Mouse (Mus musculus): ENCODE results near the gene Rpl39l. TPM values are rescaled to one million over a fixed set of nuclear protein-coding genes. Genes with fewer than 3 reads are reported as not detected.
"Not testable (repeated sequence)": the region's sequence is repeated elsewhere in the genome, so short reads cannot be mapped to it uniquely, and the experiment has no call there.

Rpl39l gene
- polyA plus RNA-seq, 1 experiment from 2014 or later = 1.7 TPM

DNA sequence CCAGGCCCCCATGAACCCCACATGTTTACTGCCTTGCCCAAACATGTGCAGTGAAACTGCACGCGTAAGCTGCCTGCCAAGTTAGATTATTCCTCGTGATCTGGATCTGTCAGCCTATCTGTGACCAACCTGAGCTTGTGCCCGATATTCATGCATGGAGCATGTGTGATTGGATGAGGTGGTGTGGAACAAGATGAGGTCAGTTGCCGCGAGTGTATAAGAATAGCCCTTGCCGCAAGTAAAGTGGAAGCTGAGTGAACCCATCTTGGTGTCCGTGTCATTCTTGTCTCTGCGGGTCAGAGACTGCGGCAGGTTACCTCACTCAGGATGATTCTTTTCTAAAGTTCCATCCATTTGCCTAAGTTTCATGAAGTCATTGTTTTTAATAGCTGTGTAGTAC, 17.4 kb downstream of the Rpl39l start:
- not testable (repeated sequence) for DNase-seq (ENCODE audit: low spot score); H3K4me3 ChIP-seq (ENCODE audit: low read depth, low read length); H3K27ac ChIP-seq (ENCODE audit: low read depth, low read length); ATAC-seq (replicated peaks; ENCODE audit: low FRiP score); H3K4me2 ChIP-seq; H3K36me3 ChIP-seq (ENCODE audit: control insufficient read depth, insufficient read depth, low read length); H3K9ac ChIP-seq (ENCODE audit: low read depth, low read length); H3K4me1 ChIP-seq (replicated peaks; ENCODE audit: control insufficient read depth, insufficient read depth, low read length); H3K9me3 ChIP-seq (ENCODE audit: control insufficient read depth, low read length); H3K27me3 ChIP-seq (replicated peaks; ENCODE audit: control insufficient read depth, insufficient read depth, low read length)
- 91% methylated on average over 10 of the region's 10 CpGs for WGBS

DNA sequence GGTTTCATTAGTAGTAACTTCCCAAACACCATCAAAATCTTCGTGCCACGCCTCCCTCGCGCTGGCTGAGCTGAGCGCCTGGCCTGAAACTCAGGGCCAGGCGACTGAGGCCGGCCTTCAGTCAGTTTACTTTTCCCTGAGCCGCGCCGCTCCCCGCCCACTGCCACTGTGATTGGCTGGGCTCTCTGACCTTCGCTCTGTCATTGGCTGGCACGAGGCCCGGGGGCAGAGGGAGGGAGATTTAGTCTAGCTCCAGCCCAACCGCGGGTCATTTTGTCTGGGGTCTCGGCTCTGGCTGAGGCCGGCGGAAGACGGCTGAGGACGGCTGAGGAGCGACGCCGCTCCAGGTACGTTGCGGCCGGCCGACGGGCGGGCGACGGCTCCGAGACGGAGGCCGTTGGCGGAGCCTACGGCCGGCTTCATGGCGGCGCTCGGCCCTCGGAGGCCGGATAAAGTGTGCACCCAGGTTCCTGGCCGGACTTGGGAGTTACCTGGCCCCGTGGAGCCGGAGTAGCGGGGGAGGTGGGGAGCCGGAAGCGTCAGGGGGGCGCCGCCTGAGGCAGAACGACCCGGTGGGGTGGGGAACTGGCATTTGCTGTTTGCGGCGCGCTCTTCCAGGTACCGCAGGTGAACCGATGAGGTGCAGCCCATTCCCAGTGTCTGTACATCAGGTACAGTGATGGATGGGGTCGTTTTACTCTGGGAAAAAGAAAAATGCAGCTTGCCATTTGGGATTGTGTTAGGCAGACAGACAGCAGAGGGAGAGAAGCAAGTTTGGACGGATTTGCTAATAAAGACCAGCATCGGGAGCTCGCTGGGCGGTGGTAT, 22.9 kb downstream of the Rpl39l start, which contains the start of gene Atf7ip2:
Gene Atf7ip2, plus strand, starts transcription at position 34 of the 828 bp plus-strand sequence.
- DNase-seq (ENCODE audit: low spot score) (peak; percentile 86), ATAC-seq (replicated peaks; ENCODE audit: low FRiP score) (peak; percentile 99)
- WGBS = under 1% methylated on average over 63 of the region's 63 CpGs

GRCm38 (mm10) chr16:10208777-10209176, 38.8 kb downstream of the Rpl39l start:
- H3K4me1 ChIP-seq (replicated peaks; ENCODE audit: control insufficient read depth, insufficient read depth, low read length) = no peaks in the 10 kb centered on the region
- no peaks in the 10 kb centered on the region for H3K9me3 ChIP-seq (ENCODE audit: control insufficient read depth, low read length)
- H3K27me3 ChIP-seq (replicated peaks; ENCODE audit: control insufficient read depth, insufficient read depth, low read length) = no peaks in the 10 kb centered on the region
- DNase-seq (ENCODE audit: low spot score) (no peak), ATAC-seq (replicated peaks; ENCODE audit: low FRiP score) (no peak)
- no peak overlapping the region for H3K4me2 ChIP-seq
- no peaks in the 10 kb centered on the region for H3K36me3 ChIP-seq (ENCODE audit: control insufficient read depth, insufficient read depth, low read length)
- H3K27ac ChIP-seq (ENCODE audit: low read depth, low read length) = no peak overlapping the region
- H3K9ac ChIP-seq (ENCODE audit: low read depth, low read length) = no peak overlapping the region
- WGBS = 77% methylated on average over 1 of the region's 1 CpGs
- H3K4me3 ChIP-seq (ENCODE audit: low read depth, low read length) = no peak overlapping the region

More for the DNA sequence above, 22.9 kb downstream of the Rpl39l start, which contains the start of gene Atf7ip2:
- Histone ChIP-seq H3K4me3 (ENCODE audit: low read depth, low read length) (peak within 1 kb of the TSS; percentile 61), H3K27me3 (replicated peaks; ENCODE audit: control insufficient read depth, insufficient read depth, low read length) (no peaks in the 10 kb centered on the region), H3K4me1 (replicated peaks; ENCODE audit: control insufficient read depth, insufficient read depth, low read length) (0 out of 2 replicates have a peak, but pooled peaks cover 2% of the 10 kb centered on the region), H3K36me3 (ENCODE audit: control insufficient read depth, insufficient read depth, low read length) (no peaks in the 10 kb centered on the region), H3K4me2 (peak within 1 kb of the TSS; percentile 81), H3K9ac (ENCODE audit: low read depth, low read length) (peak within 1 kb of the TSS; percentile 41), H3K9me3 (ENCODE audit: control insufficient read depth, low read length) (no peaks in the 10 kb centered on the region; the same call in 1 of the 2 replicates), H3K27ac (ENCODE audit: low read depth, low read length) (no peak within 1 kb of the TSS)

DNA sequence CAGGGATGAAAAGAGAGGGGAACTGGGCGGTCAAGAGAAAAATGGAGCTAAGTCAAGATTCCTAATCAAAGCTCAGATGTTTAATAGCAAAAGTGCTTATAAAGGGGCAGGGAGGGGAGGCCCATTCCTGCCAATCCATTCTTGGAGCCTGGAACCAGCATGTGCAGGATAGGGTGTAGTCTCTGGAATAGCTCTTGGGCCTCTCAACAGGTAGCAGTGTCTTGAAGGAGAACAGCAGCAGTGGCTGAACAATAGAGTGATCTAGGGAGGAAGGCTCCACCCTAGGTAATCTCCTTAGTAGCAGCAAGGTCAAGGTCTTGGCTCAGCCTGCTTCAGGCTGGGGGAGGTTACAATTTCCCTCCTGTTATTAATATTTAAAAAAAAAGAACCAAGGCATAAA, 46.3 kb downstream of the Rpl39l start:
- H3K4me1 ChIP-seq (replicated peaks; ENCODE audit: control insufficient read depth, insufficient read depth, low read length); H3K4me3 ChIP-seq (ENCODE audit: low read depth, low read length); H3K36me3 ChIP-seq (ENCODE audit: control insufficient read depth, insufficient read depth, low read length); DNase-seq (ENCODE audit: low spot score); H3K9ac ChIP-seq (ENCODE audit: low read depth, low read length); H3K27me3 ChIP-seq (replicated peaks; ENCODE audit: control insufficient read depth, insufficient read depth, low read length); H3K9me3 ChIP-seq (ENCODE audit: control insufficient read depth, low read length); H3K4me2 ChIP-seq; ATAC-seq (replicated peaks; ENCODE audit: low FRiP score); H3K27ac ChIP-seq (ENCODE audit: low read depth, low read length): not testable (repeated sequence)
- 80% methylated on average over 1 of the region's 1 CpGs for WGBS

- 76% methylated on average over 2 of the region's 2 CpGs for WGBS
- H3K27me3 ChIP-seq (replicated peaks; ENCODE audit: control insufficient read depth, insufficient read depth, low read length); DNase-seq (ENCODE audit: low spot score); H3K4me2 ChIP-seq; H3K9ac ChIP-seq (ENCODE audit: low read depth, low read length); H3K36me3 ChIP-seq (ENCODE audit: control insufficient read depth, insufficient read depth, low read length); H3K4me3 ChIP-seq (ENCODE audit: low read depth, low read length); H3K9me3 ChIP-seq (ENCODE audit: control insufficient read depth, low read length); H3K27ac ChIP-seq (ENCODE audit: low read depth, low read length); ATAC-seq (replicated peaks; ENCODE audit: low FRiP score); H3K4me1 ChIP-seq (replicated peaks; ENCODE audit: control insufficient read depth, insufficient read depth, low read length): not testable (repeated sequence)
Observed at GRCm38 (mm10) chr16:10217020-10217419, 47.0 kb downstream of the Rpl39l start.

Other genes with a start within 250 kb of the Rpl39l start
- gene Grin2a, start 174.7 kb upstream of the Rpl39l start, polyA plus RNA-seq (2014; fragmentation: Nextera tagmentation; extraction: Ambion mirVana) = 0.36 and 0.70 TPM in 2 replicates
- gene Atf7ip2, start 22.5 kb downstream of the Rpl39l start, polyA plus RNA-seq (2014; fragmentation: Nextera tagmentation; extraction: Ambion mirVana) = 1.3 and 1.6 TPM in 2 replicates
- 8.5 and 9.0 TPM in 2 replicates for gene Emp2, start 143.7 kb downstream of the Rpl39l start, polyA plus RNA-seq (2014; fragmentation: Nextera tagmentation; extraction: Ambion mirVana)
- gene Tekt5, start 225.3 kb downstream of the Rpl39l start, polyA plus RNA-seq (2014; fragmentation: Nextera tagmentation; extraction: Ambion mirVana) = 0.16 TPM in 1 of 2 replicates, not detected in the other
- gene Nubp1, start 241.7 kb downstream of the Rpl39l start, polyA plus RNA-seq (2014; fragmentation: Nextera tagmentation; extraction: Ambion mirVana) = 69.9 and 78.0 TPM in 2 replicates

Data from liver, embryonic 11.5 days (tissue).